Mouse (Mus musculus) stomach, adult 2 months (tissue): Measurements from ENCODE around the gene Rgl1. TPM values are rescaled to one million over a fixed set of nuclear protein-coding genes. Genes with fewer than 3 reads are reported as not detected.

Experiments
- polyA plus RNA-seq: library from polyadenylated mRNA; depleted of rRNA; stranded (reverse); fragments of >200 nt; gene quantifications from 2 replicates; pipeline ENCODE4 v1.2.3, GENCODE M21; 2012; rRNA removed

The Rgl1 gene
- polyA plus RNA-seq, result 2.4 and 3.2 TPM in 2 replicates

DNA sequence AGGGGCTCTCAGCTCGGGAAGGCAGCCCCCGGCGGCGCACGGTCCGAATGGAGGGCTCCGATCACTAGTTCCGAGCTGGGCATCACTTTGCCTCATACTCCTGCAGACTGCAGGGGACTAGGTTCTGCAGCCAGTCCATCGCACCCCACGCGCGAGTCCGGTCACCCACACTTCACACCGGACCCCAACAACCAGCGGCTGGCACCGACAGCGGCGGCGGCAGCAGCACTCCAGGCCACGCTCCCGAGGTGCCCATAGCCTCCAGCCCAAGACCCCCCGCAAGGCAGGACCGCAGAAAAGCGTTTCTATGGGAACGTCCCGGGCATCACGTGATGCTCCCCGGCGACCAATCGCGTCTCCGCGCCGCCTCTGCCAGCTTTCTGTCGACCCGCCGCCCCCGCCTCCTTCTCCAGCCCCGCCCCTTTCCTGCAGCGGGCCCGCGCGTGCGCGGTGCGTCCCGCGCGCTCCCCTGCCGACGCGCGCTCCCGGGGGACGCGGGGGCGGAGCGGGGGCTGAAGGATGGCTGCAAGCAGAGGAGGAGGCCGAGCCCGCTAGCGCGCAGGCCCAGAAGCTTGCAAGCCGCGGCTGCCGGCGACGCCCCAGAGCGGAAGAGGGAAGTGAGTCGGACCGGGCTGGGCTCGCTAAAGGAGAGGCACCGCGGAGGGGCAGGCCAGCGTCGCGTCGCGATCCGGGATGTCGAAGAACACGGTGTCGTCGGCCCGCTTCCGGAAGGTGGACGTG, at the start of gene Rgl1, which contains the start of gene Arpc5:
Rgl1 (minus strand) TSS at position 320 of the 741 bp plus-strand sequence.
Arpc5 (plus strand) TSS at position 511 of the 741 bp plus-strand sequence.

GRCm38 (mm10) chr1:152799897-152800296, 33.7 kb upstream of the Rgl1 start, which contains the start of gene Ncf2:
TSS of gene Ncf2 (plus strand) at chr1:152800194.

GRCm38 (mm10) chr1:152750312-152750965, 15.7 kb downstream of the Rgl1 start, which contains the start of gene Apobec4:
TSS of gene Apobec4 (plus strand) at chr1:152750551.

Other genes with a start within 250 kb of the Rgl1 start
- gene Apobec4, start 15.8 kb downstream of the Rgl1 start, polyA plus RNA-seq, result not detected in 2 replicates
- gene Arpc5, start 191 bp upstream of the Rgl1 start, polyA plus RNA-seq, result 10.3 and 13.5 TPM in 2 replicates
- gene Ncf2, start 33.8 kb upstream of the Rgl1 start, polyA plus RNA-seq, result 0.88 and 1.2 TPM in 2 replicates
- gene Smg7, start 136.3 kb upstream of the Rgl1 start, polyA plus RNA-seq, result 7.9 and 16.6 TPM in 2 replicates
- 0.34 and 0.54 TPM in 2 replicates for gene Nmnat2, start 188.6 kb upstream of the Rgl1 start, polyA plus RNA-seq